Mouse (Mus musculus) erythroblast, embryonic 14.5 days (primary cell): ENCODE results near the gene Carm1. TPM values are rescaled to one million over a fixed set of nuclear protein-coding genes. Genes with fewer than 3 reads are reported as not detected.
A peak's percentile ranks its signal among the peaks of the same experiment; 100 is the strongest.

ENCODE experiments used
- H3K27me3 ChIP-seq: 2 replicates; pipeline ENCODE4 v1.6.1; 2012; ENCODE audit warnings: inconsistent platforms; ENCODE audit not compliant: control insufficient read depth
- H3K36me3 ChIP-seq: 2 replicates; pipeline ENCODE4 v1.6.1; 2012; ENCODE audit warnings: mild to moderate bottlenecking, inconsistent platforms; ENCODE audit not compliant: control insufficient read depth
- H3K4me1 ChIP-seq: 2 replicates; pipeline ENCODE4 v1.6.1; 2012; ENCODE audit warnings: inconsistent platforms; ENCODE audit not compliant: control insufficient read depth
- H3K4me3 ChIP-seq: replicated peaks from 2 replicates; pipeline ENCODE3; 2012; ENCODE audit warnings: moderate library complexity, mild to moderate bottlenecking, inconsistent platforms
- H3K9me3 ChIP-seq: 2 replicates; pipeline ENCODE4 v1.6.1; 2012; ENCODE audit warnings: low read length, inconsistent platforms, mixed read lengths; ENCODE audit not compliant: control insufficient read depth
- GATA1 ChIP-seq: IDR thresholded peaks from 2 replicates; pipeline ENCODE4 v1.6.1; 2012; ENCODE audit warnings: low read length, inconsistent platforms, mixed read lengths
- TAL1 ChIP-seq: IDR thresholded peaks from 3 replicates; pipeline ENCODE4 v1.6.1; 2012; ENCODE audit warnings: low read length, inconsistent platforms, mixed read lengths
- polyA plus RNA-seq: library from polyadenylated mRNA; stranded (reverse); fragments of >175 nt; gene quantifications from 2 replicates; pipeline ENCODE4 v1.2.3, GENCODE M21; 2012

The Carm1 gene
- polyA plus RNA-seq, 1 experiment, result 41.9 TPM

GRCm38 (mm10) chr9:21553607-21554273 lies 7.0 kb downstream of the Carm1 start:
- peaks cover 86% of the 10 kb centered on the region for H3K4me1 ChIP-seq
- TF ChIP-seq TAL1 (no peak), GATA1 (no peak)
- no peaks in the 10 kb centered on the region for H3K27me3 ChIP-seq
- H3K4me3 ChIP-seq, result no peak overlapping the region
- H3K36me3 ChIP-seq, result peaks cover 88% of the 10 kb centered on the region
- no peaks in the 10 kb centered on the region for H3K9me3 ChIP-seq

- Histone ChIP-seq H3K9me3 (no peaks in the 10 kb centered on the region), H3K4me3 (peak overlapping the region; percentile 17), H3K27me3 (no peaks in the 10 kb centered on the region), H3K36me3 (peaks cover 86% of the 10 kb centered on the region), H3K4me1 (peaks cover 87% of the 10 kb centered on the region)
- TF ChIP-seq GATA1 (no peak), TAL1 (no peak)
These were observed 8.6 kb downstream of the Carm1 start for GRCm38 (mm10) chr9:21555198-21555742.

- Histone ChIP-seq H3K9me3 (no peaks in the 10 kb centered on the region), H3K36me3 (peaks cover 85% of the 10 kb centered on the region), H3K4me1 (peaks cover 86% of the 10 kb centered on the region), H3K27me3 (no peaks in the 10 kb centered on the region), H3K4me3 (no peak overlapping the region)
- TF ChIP-seq TAL1 (no peak), GATA1 (no peak)
These were observed 10.3 kb downstream of the Carm1 start for GRCm38 (mm10) chr9:21556996-21557395.

GRCm38 (mm10) chr9:21557556-21557955 lies 10.9 kb downstream of the Carm1 start:
- peaks cover 84% of the 10 kb centered on the region for H3K36me3 ChIP-seq
- H3K4me3 ChIP-seq, result peak overlapping the region; percentile 53
- TF ChIP-seq TAL1 (no peak), GATA1 (no peak)
- H3K9me3 ChIP-seq, result no peaks in the 10 kb centered on the region
- H3K27me3 ChIP-seq, result no peaks in the 10 kb centered on the region
- peaks cover 86% of the 10 kb centered on the region for H3K4me1 ChIP-seq

- TF ChIP-seq TAL1, result peak; percentile 97
- peak; percentile 93 for TF ChIP-seq GATA1
- H3K9me3 ChIP-seq, result no peaks in the 10 kb centered on the region
- H3K36me3 ChIP-seq, result peaks cover 84% of the 10 kb centered on the region
- no peaks in the 10 kb centered on the region for H3K27me3 ChIP-seq
- peak overlapping the region; percentile 53 for H3K4me3 ChIP-seq
- H3K4me1 ChIP-seq, result peaks cover 86% of the 10 kb centered on the region
These were observed 11.7 kb downstream of the Carm1 start for GRCm38 (mm10) chr9:21558366-21558765.

- peaks cover 80% of the 10 kb centered on the region for H3K36me3 ChIP-seq
- H3K4me1 ChIP-seq, result peaks cover 83% of the 10 kb centered on the region
- no peaks in the 10 kb centered on the region for H3K27me3 ChIP-seq
- peak overlapping the region; percentile 53 for H3K4me3 ChIP-seq
- H3K9me3 ChIP-seq, result no peaks in the 10 kb centered on the region
- TF ChIP-seq GATA1 (no peak), TAL1 (no peak)
These were observed 12.5 kb downstream of the Carm1 start for GRCm38 (mm10) chr9:21559151-21559550.

- TF ChIP-seq TAL1 (no peak), GATA1 (no peak)
- H3K4me3 ChIP-seq, result no peak overlapping the region
- H3K36me3 ChIP-seq, result peaks cover 79% of the 10 kb centered on the region
- no peaks in the 10 kb centered on the region for H3K9me3 ChIP-seq
- H3K27me3 ChIP-seq, result no peaks in the 10 kb centered on the region
- H3K4me1 ChIP-seq, result peaks cover 76% of the 10 kb centered on the region
These were observed 17.7 kb downstream of the Carm1 start for GRCm38 (mm10) chr9:21564420-21564819.

GRCm38 (mm10) chr9:21565004-21565586 lies 18.4 kb downstream of the Carm1 start:
- Histone ChIP-seq H3K9me3 (no peaks in the 10 kb centered on the region), H3K36me3 (peaks cover 82% of the 10 kb centered on the region), H3K4me1 (peaks cover 71% of the 10 kb centered on the region), H3K27me3 (no peaks in the 10 kb centered on the region), H3K4me3 (peak overlapping the region; percentile 13)
- TF ChIP-seq GATA1 (no peak), TAL1 (no peak)

GRCm38 (mm10) chr9:21566538-21566937 lies 19.8 kb downstream of the Carm1 start:
- TF ChIP-seq GATA1, result no peak
- no peak for TF ChIP-seq TAL1
- peaks cover 58% of the 10 kb centered on the region for H3K4me1 ChIP-seq
- no peak overlapping the region for H3K4me3 ChIP-seq
- no peaks in the 10 kb centered on the region for H3K9me3 ChIP-seq
- no peaks in the 10 kb centered on the region for H3K27me3 ChIP-seq
- H3K36me3 ChIP-seq, result peaks cover 81% of the 10 kb centered on the region
